Mouse (Mus musculus) MEL-GATA-1-ER (cell line): ENCODE data around the gene Gm10230.
"Not testable (repeated sequence)": the region's sequence is repeated elsewhere in the genome, so short reads cannot be mapped to it uniquely, and the experiment has no call there.

ENCODE experiments used
- DNase-seq: peaks from one replicate; pipeline ENCODE4 v3.0.0-alpha.2; 2012; ENCODE audit warnings: low read depth; ENCODE audit errors: extremely low read depth

Gm10230 gene

GRCm38 (mm10) chrX:27494782-27495181 is at the start of gene Gm10230:
Gene Gm10230, minus strand, starts transcription at chrX:27494882.
- not testable (repeated sequence) for DNase-seq
